16 mouse cellular contexts compared by ENCODE assay signal in genomic region chr14:24661797-24662196, GRCm38 (mm10).
"Had no signal": no experiment of that assay in that cellular context is flagged by ENCODE, and none has a peak within 500 bp of the region (broad histone marks: within the 10 kb centered on the region; RNA-seq: fewer than 3 reads in every experiment).

No protein-coding gene starts in this region.

- H3K4me1 ChIP-seq: lung, embryonic 15.5 days; megakaryocyte, embryonic 14.5 days; neural tube, embryonic 12.5 days; stomach, embryonic 15.5 days had no signal

- H3K27ac ChIP-seq: lung, embryonic 15.5 days; macrophage; midbrain, embryonic 13.5 days; midbrain, embryonic 15.5 days; neural tube, embryonic 12.5 days; stomach, embryonic 15.5 days; stomach, postnatal 0 days had no signal

- H3K9me3 ChIP-seq: lung, embryonic 15.5 days; midbrain, embryonic 13.5 days; midbrain, embryonic 15.5 days; neural tube, embryonic 12.5 days; stomach, embryonic 15.5 days had no signal

- H3K9ac ChIP-seq: liver, postnatal 0 days; lung, embryonic 15.5 days; midbrain, embryonic 13.5 days; midbrain, embryonic 15.5 days; neural tube, embryonic 12.5 days; stomach, embryonic 15.5 days had no signal

- DNase-seq: liver, postnatal 0 days; lung, adult 2 months; lung, postnatal 14 days; lung, postnatal 36 days; right cerebral cortex, postnatal 25 days; right cerebral cortex, postnatal 4 days; thymus, adult 2 months; thymus, postnatal 36 days had no signal

- H3K4me3 ChIP-seq: lung, embryonic 15.5 days; megakaryocyte, embryonic 14.5 days; midbrain, embryonic 13.5 days; midbrain, embryonic 15.5 days; neural tube, embryonic 12.5 days; stomach, embryonic 15.5 days had no signal

- H3K36me3 ChIP-seq: lung, embryonic 15.5 days; midbrain, embryonic 13.5 days; midbrain, embryonic 15.5 days; neural tube, embryonic 12.5 days; stomach, embryonic 15.5 days had no signal
